Mouse (Mus musculus) mammary gland, adult 2 months (tissue): ENCODE data around the gene Vmn2r44. TPM values are rescaled to one million over a fixed set of nuclear protein-coding genes. Genes with fewer than 3 reads are reported as not detected.

Source experiments
- polyA plus RNA-seq: library from polyadenylated mRNA; depleted of rRNA; stranded (reverse); fragments of >200 nt; gene quantifications from 2 replicates; pipeline ENCODE4 v1.2.3, GENCODE M21; 2012; ENCODE audit warnings: low replicate concordance; rRNA removed

Vmn2r44 gene
- not detected in 2 replicates for polyA plus RNA-seq

GRCm38 (mm10) chr7:8383233-8383632, at the start of gene Vmn2r44:
Gene Vmn2r44 (minus strand): TSS chr7:8383333.

Other genes with a start within 250 kb of the Vmn2r44 start
- not detected in 2 replicates for gene Vmn2r41, start 221.7 kb downstream of the Vmn2r44 start, polyA plus RNA-seq
- gene Vmn2r42, start 183.0 kb downstream of the Vmn2r44 start, polyA plus RNA-seq: not detected in 2 replicates
- gene Vmn2r43, start 122.7 kb downstream of the Vmn2r44 start, polyA plus RNA-seq: not detected in 2 replicates
- gene Vmn2r45, start 105.7 kb upstream of the Vmn2r44 start, polyA plus RNA-seq: not detected in 2 replicates